Mouse (Mus musculus) limb, embryonic 14.5 days (tissue): ENCODE data around the gene Art5. TPM values are rescaled to one million over a fixed set of nuclear protein-coding genes. Genes with fewer than 3 reads are reported as not detected.

Source experiments
- ATAC-seq: fragments of 200-750 bp; cut with Nextera tagmentation; 2 replicates; pipeline ENCODE4 v1.8.0; 2017; ENCODE audit warnings: low read depth, moderate number of reproducible peaks, moderate TSS enrichment; ENCODE audit not compliant: low FRiP score
- DNase-seq: peaks from one replicate; pipeline ENCODE4 v3.0.0-alpha.2; 2015; ENCODE audit warnings: low spot score
- H3K27ac ChIP-seq: fragments of 300-500 bp; sonication (generic); replicated peaks from 2 replicates; pipeline ENCODE4 v1.5.1; 2014; ENCODE audit warnings: low read depth, mild to moderate bottlenecking, low read length, moderate library complexity, mixed read lengths
- H3K27me3 ChIP-seq: fragments of 300-500 bp; sonication (generic); 2 replicates; pipeline ENCODE4 v1.6.1; 2014; ENCODE audit warnings: low read length, mixed read lengths; ENCODE audit not compliant: control insufficient read depth, insufficient read depth
- H3K36me3 ChIP-seq: fragments of 300-500 bp; sonication (generic); 2 replicates; pipeline ENCODE4 v1.6.1; 2014; ENCODE audit warnings: mild to moderate bottlenecking, low read length, moderate library complexity, mixed read lengths; ENCODE audit not compliant: control insufficient read depth, insufficient read depth
- H3K4me1 ChIP-seq: fragments of 300-500 bp; sonication (generic); 2 replicates; pipeline ENCODE4 v1.6.1; 2014; ENCODE audit warnings: antibody characterized with exemption, low read length, mixed read lengths; ENCODE audit not compliant: control insufficient read depth, insufficient read depth
- H3K4me2 ChIP-seq: fragments of 300-500 bp; sonication (generic); replicated peaks from 2 replicates; pipeline ENCODE4 v1.6.1; 2014; ENCODE audit warnings: low read depth, mild to moderate bottlenecking, low read length, moderate library complexity; ENCODE audit not compliant: severe bottlenecking
- H3K4me3 ChIP-seq: fragments of 300-500 bp; sonication (generic); replicated peaks from 2 replicates; pipeline ENCODE4 v1.5.1; 2014; ENCODE audit warnings: low read length
- H3K9ac ChIP-seq: fragments of 300-500 bp; sonication (generic); 2 replicates; pipeline ENCODE4 v1.6.1; 2014; ENCODE audit warnings: mild to moderate bottlenecking, low read depth, low read length, moderate library complexity; ENCODE audit not compliant: severe bottlenecking
- H3K9me3 ChIP-seq: fragments of 300-500 bp; sonication (generic); 2 replicates; pipeline ENCODE4 v1.6.1; 2016; ENCODE audit warnings: low read length; ENCODE audit not compliant: control insufficient read depth
- POLR2A ChIP-seq: fragments of 200-500 bp; IDR thresholded peaks from 2 replicates; pipeline ENCODE4 v1.8.0; 2012; ENCODE audit warnings: inconsistent platforms, mild to moderate bottlenecking, moderate library complexity, borderline replicate concordance; ENCODE audit not compliant: insufficient read depth, insufficient read length; ENCODE audit errors: extremely low read depth
- WGBS: fragments of 180-500 bp; shearing (Covaris S2); extraction: QIAGEN DNeasy Blood & Tissue Kit; methylation state at CpG from one replicate; pipeline ENCODE4 v1.1.7; 2014; 5-methylcytosine and 5-hydroxymethylcytosine counted together
- polyA plus RNA-seq, 2 experiments: library from polyadenylated mRNA; depleted of rRNA in 1 of 2; stranded (reverse) in 1 of 2; unstranded in 1 of 2; fragments of >200 nt; fragmentation: Nextera tagmentation in 1 of 2; extraction: Ambion mirVana in 1 of 2; gene quantifications; 2 replicates each; pipeline versions ENCODE4 v1.2.1 to v1.2.3; 2012 to 2014

The Art5 gene
- polyA plus RNA-seq, 2 experiments: 2.4 to 3.0 TPM

DNA sequence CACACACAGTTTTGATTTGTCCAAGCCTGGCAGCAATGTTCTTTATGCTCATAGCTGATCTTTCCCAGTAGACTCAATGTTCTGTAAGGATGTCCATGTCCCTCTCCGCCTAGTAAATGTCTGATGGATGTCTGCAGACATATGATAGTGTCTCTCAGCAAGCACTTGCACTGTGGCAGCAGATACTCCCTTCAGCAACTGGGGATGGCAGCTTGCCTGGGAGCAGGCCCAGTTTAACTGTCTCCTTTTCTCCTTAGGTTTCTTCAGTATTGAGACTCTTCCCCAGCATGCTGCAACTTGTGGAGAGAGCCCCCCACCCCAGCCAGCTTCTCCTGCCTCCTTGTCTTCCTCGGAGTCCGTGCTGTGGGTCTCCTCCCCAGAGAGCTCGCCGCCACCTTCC lies 27.5 kb downstream of the Art5 start:
- Histone ChIP-seq H3K4me3 (no peak overlapping the region), H3K4me1 (no peaks in the 10 kb centered on the region), H3K27me3 (no peaks in the 10 kb centered on the region), H3K36me3 (peaks cover 80% of the 10 kb centered on the region), H3K9me3 (no peaks in the 10 kb centered on the region), H3K27ac (no peak overlapping the region), H3K4me2 (no peak overlapping the region), H3K9ac (no peak overlapping the region)
- 95% methylated on average over 5 of the region's 5 CpGs for WGBS
- DNase-seq (no peak), ATAC-seq (no peak)
- TF ChIP-seq POLR2A: no peak

DNA sequence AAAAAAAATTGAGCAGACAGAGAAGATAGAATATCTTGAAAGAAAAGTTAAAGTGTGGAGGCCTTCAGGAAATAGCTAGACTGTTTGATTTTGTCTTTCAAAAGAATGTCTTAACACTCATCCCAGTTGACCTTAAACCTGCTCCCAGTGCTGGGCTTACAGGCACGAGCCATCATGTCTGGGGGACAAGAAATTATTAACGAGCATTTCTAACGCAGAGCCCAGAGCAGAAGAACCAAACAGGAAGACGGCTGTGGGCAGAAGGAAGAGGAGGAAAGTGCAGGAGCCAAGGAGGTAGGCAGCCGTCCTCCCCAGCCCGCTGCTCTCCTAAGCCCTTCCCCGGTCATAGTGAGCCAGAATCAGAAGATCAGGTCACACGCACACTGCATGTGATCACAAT lies 29.0 kb downstream of the Art5 start:
- no peaks in the 10 kb centered on the region for H3K4me1 ChIP-seq
- H3K27me3 ChIP-seq: no peaks in the 10 kb centered on the region
- H3K4me2 ChIP-seq: no peak overlapping the region
- H3K4me3 ChIP-seq: no peak overlapping the region
- DNase-seq (no peak), ATAC-seq (no peak)
- no peaks in the 10 kb centered on the region for H3K9me3 ChIP-seq
- H3K27ac ChIP-seq: no peak overlapping the region
- WGBS: 84% methylated on average over 8 of the region's 8 CpGs
- no peak for TF ChIP-seq POLR2A
- H3K9ac ChIP-seq: no peak overlapping the region
- peaks cover 93% of the 10 kb centered on the region for H3K36me3 ChIP-seq

DNA sequence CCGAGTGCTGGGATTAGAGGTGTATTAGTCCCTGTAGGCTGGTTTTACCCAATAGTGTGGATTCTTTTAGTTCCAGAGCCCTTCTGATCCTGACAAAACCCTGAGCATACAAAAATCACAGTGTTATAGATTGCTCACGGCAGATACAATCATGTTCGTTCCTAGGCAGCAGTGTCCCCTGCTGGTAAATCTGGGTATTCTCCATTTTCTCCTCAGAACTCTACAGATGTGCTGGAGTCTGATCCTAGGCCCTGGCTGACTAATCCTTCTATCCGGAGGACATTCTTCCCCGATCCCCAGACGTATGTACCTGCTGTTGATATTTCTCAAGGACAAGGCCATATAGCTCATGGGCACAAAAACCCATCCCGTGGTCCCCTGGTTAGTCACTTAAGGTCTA lies 30.8 kb downstream of the Art5 start:
- 79% methylated on average over 7 of the region's 7 CpGs for WGBS
- no peak; the same call in 1 of the 2 replicates for ATAC-seq
- Histone ChIP-seq H3K36me3 (peaks cover 93% of the 10 kb centered on the region), H3K4me3 (no peak overlapping the region), H3K4me1 (no peaks in the 10 kb centered on the region), H3K9ac (no peak overlapping the region), H3K4me2 (no peak overlapping the region), H3K27ac (no peak overlapping the region), H3K27me3 (no peaks in the 10 kb centered on the region), H3K9me3 (no peaks in the 10 kb centered on the region)
- TF ChIP-seq POLR2A: no peak
- peak; percentile 39 for DNase-seq

DNA sequence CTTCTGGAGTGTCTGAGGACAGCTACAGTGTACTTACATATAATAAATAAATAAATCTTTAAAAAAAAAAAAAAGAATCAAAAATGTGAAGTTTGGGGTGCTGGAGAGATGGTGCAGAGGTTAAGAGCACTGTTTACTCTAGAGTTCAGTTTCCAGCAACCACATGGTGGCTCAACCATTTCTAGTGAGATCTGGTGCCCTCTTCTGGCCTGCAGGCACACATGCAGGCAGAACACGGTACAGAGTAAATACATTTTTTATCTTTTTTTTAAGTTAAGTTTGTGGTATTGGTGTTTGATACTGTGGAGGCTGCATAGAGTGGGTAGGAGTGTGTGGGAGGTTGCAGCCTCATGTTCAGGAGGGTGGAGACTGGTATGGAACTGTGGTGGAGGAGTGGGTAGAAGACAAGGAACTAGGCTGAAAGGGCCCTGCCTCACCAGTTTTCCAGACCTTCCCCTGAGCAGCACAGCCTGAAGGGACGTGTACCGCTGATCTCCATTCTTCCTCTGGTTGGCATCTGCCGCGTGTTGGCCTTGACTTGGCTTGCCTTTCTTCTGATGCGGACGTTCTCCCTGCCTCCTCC lies 32.5 kb downstream of the Art5 start:
- ATAC-seq (no peak), DNase-seq (no peak)
- Histone ChIP-seq H3K4me2 (no peak overlapping the region), H3K9ac (no peak overlapping the region), H3K36me3 (peaks cover 92% of the 10 kb centered on the region), H3K9me3 (no peaks in the 10 kb centered on the region), H3K4me1 (no peaks in the 10 kb centered on the region), H3K4me3 (no peak overlapping the region), H3K27ac (no peak overlapping the region), H3K27me3 (no peaks in the 10 kb centered on the region)
- TF ChIP-seq POLR2A: no peak
- 82% methylated on average over 7 of the region's 7 CpGs for whole genome bisulfite sequencing

DNA sequence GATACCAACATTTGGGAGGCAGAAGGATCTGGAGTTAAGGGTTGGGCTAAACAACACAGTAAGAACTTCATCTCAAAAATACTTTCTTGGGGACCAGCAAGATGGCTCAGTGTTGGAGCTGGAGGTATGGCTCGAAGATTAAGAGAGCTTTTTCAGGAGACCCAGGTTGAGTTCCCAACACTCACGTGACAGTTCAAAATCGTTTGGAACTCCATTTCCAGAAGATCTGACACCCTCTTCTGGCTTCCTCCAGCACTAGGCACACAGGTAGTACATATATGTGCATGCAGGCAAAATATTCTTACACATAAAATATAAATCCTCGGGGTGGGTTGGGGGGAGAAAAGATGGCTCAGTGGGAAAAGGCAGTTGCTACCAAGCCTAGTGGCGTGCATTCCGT lies 42.9 kb downstream of the Art5 start:
- Histone ChIP-seq H3K4me3 (peak overlapping the region; percentile 75), H3K36me3 (peaks cover 11% of the 10 kb centered on the region), H3K9ac (peak overlapping the region; percentile 72), H3K27ac (0 out of 2 replicates have a peak overlapping the region, but pooled peaks have one; percentile 85), H3K9me3 (no peaks in the 10 kb centered on the region), H3K4me1 (peaks cover 14% of the 10 kb centered on the region), H3K4me2 (peak overlapping the region; percentile 57), H3K27me3 (no peaks in the 10 kb centered on the region)
- ATAC-seq (no peak), DNase-seq (no peak)
- TF ChIP-seq POLR2A: no peak
- 70% methylated on average over 6 of the region's 6 CpGs for WGBS
